Mouse (Mus musculus): ENCODE results near the gene Trim40.

Trim40 gene

GRCm38 (mm10) chr17:36851200-36851599 is 38.7 kb downstream of the Trim40 start:
- in situ Hi-C loops (cut with MboI; ENCODE audit: low pct_unique_long_range_greater_than_20kb in 1 of 2, low sequenced_read_pairs in 2 of 2, unreplicated experiment in 1 of 2): no loop called here

- in situ Hi-C loops (cut with MboI; ENCODE audit: low pct_unique_long_range_greater_than_20kb in 1 of 2, low sequenced_read_pairs in 2 of 2, unreplicated experiment in 1 of 2): no loop called here
These were observed 39.9 kb downstream of the Trim40 start for GRCm38 (mm10) chr17:36849992-36850391.

- in situ Hi-C loops (cut with MboI; ENCODE audit: low pct_unique_long_range_greater_than_20kb in 1 of 2, low sequenced_read_pairs in 2 of 2, unreplicated experiment in 1 of 2): no loop called here
These were observed 41.0 kb downstream of the Trim40 start for GRCm38 (mm10) chr17:36848911-36849310.

- in situ Hi-C loops (cut with MboI; ENCODE audit: low pct_unique_long_range_greater_than_20kb in 1 of 2, low sequenced_read_pairs in 2 of 2, unreplicated experiment in 1 of 2): no loop called here
These were observed 45.2 kb downstream of the Trim40 start for GRCm38 (mm10) chr17:36844725-36845124.

- in situ Hi-C loops (cut with MboI; ENCODE audit: low pct_unique_long_range_greater_than_20kb in 1 of 2, low sequenced_read_pairs in 2 of 2, unreplicated experiment in 1 of 2): no loop called here
These were observed 45.6 kb downstream of the Trim40 start for GRCm38 (mm10) chr17:36844286-36844719.

GRCm38 (mm10) chr17:36843696-36844095 is 46.2 kb downstream of the Trim40 start:
- in situ Hi-C loops (cut with MboI; ENCODE audit: low pct_unique_long_range_greater_than_20kb in 1 of 2, low sequenced_read_pairs in 2 of 2, unreplicated experiment in 1 of 2): no loop called here

GRCm38 (mm10) chr17:36840961-36841445 is 48.9 kb downstream of the Trim40 start:
- in situ Hi-C loops (cut with MboI; ENCODE audit: low pct_unique_long_range_greater_than_20kb in 1 of 2, low sequenced_read_pairs in 2 of 2, unreplicated experiment in 1 of 2): no loop called here

- in situ Hi-C loops (cut with MboI; ENCODE audit: low pct_unique_long_range_greater_than_20kb in 1 of 2, low sequenced_read_pairs in 2 of 2, unreplicated experiment in 1 of 2): no loop called here
These were observed 50.0 kb downstream of the Trim40 start for GRCm38 (mm10) chr17:36839931-36840330.

- in situ Hi-C loops (cut with MboI; ENCODE audit: low pct_unique_long_range_greater_than_20kb in 1 of 2, low sequenced_read_pairs in 2 of 2, unreplicated experiment in 1 of 2): no loop called here
These were observed 50.9 kb downstream of the Trim40 start for GRCm38 (mm10) chr17:36839001-36839400.

- in situ Hi-C loops (cut with MboI; ENCODE audit: low pct_unique_long_range_greater_than_20kb in 1 of 2, low sequenced_read_pairs in 2 of 2, unreplicated experiment in 1 of 2): no loop called here
These were observed 52.9 kb downstream of the Trim40 start, which contains the start of gene Trim26 for GRCm38 (mm10) chr17:36836874-36837647. Gene Trim26 (plus strand): TSS chr17:36837134.

- in situ Hi-C loops (cut with MboI; ENCODE audit: low pct_unique_long_range_greater_than_20kb in 1 of 2, low sequenced_read_pairs in 2 of 2, unreplicated experiment in 1 of 2): no loop called here
These were observed 53.5 kb downstream of the Trim40 start for GRCm38 (mm10) chr17:36836427-36836812.

- in situ Hi-C loops (cut with MboI; ENCODE audit: low pct_unique_long_range_greater_than_20kb in 1 of 2, low sequenced_read_pairs in 2 of 2, unreplicated experiment in 1 of 2): no loop called here
These were observed 54.1 kb downstream of the Trim40 start for GRCm38 (mm10) chr17:36835591-36836426.

- in situ Hi-C loops (cut with MboI; ENCODE audit: low pct_unique_long_range_greater_than_20kb in 1 of 2, low sequenced_read_pairs in 2 of 2, unreplicated experiment in 1 of 2): no loop called here
These were observed 57.2 kb downstream of the Trim40 start for GRCm38 (mm10) chr17:36832694-36833093.
